Mouse (Mus musculus) gastrocnemius, adult 2 months (tissue): ENCODE measurements around the gene Atxn1. TPM values are rescaled to one million over a fixed set of nuclear protein-coding genes. Genes with fewer than 3 reads are reported as not detected.

Source experiments
- DNase-seq: peaks from one replicate; pipeline ENCODE4 v3.0.0; 2022
- H3K27ac ChIP-seq: fragments of 200-600 bp; 2 replicates; pipeline ENCODE4 v1.8.1; 2022; ENCODE audit warnings: mild to moderate bottlenecking
- H3K4me3 ChIP-seq: fragments of 200-600 bp; 2 replicates; pipeline ENCODE4 v1.8.1; 2022; ENCODE audit warnings: mild to moderate bottlenecking, moderate library complexity
- CTCF ChIP-seq: fragments of 200-600 bp; IDR thresholded peaks from 2 replicates; pipeline ENCODE4 v1.8.1; 2022; ENCODE audit warnings: antibody characterized with exemption, mild to moderate bottlenecking, moderate library complexity
- intact Hi-C: fragments of 180-260 bp; cut with DNase I; formaldehyde crosslinking; loops from one replicate; pipeline ENCODE4 v1.15.1; 2025
- total RNA-seq, 2 experiments: library from RNA; stranded (reverse); gene quantifications; 2 replicates each; pipeline ENCODE4 v1.2.3; 2021

Gene Atxn1
- total RNA-seq, 2 experiments from 2014 or later, result 40.4 to 56.3 TPM

DNA sequence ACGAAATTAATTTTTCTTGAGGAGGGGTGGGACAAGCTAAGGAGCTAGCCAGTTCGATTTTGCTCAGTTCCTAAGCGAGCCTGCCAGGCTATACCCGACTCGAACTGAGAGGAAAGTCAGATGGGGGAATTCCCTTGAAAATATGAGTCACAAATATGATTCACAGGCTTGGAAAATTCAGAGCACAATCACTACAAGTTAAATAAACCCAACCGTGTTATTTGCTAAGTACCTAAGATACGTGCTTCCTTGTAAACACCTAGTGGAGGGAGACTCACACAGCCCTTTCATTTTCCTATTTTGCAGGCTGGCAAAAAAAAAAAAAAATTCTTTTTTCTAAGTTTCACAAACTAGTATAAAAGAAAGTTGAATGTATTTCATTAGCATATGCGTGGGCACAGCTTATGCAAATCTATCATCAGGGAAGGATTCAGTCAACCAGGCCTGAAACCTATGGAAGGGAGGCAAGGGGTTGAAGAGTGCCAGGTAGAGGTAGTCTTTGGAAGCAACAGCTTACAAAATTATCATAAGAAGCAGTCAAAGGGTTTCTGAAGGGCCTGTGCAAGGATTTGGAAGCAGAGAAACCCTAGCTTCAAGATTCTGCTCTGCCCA, 127.1 kb downstream of the Atxn1 start:
- no peak overlapping the region for H3K4me3 ChIP-seq
- no peak for DNase-seq
- H3K27ac ChIP-seq, result no peak overlapping the region
- intact Hi-C loops, result no loop called here
- no peak for TF ChIP-seq CTCF

DNA sequence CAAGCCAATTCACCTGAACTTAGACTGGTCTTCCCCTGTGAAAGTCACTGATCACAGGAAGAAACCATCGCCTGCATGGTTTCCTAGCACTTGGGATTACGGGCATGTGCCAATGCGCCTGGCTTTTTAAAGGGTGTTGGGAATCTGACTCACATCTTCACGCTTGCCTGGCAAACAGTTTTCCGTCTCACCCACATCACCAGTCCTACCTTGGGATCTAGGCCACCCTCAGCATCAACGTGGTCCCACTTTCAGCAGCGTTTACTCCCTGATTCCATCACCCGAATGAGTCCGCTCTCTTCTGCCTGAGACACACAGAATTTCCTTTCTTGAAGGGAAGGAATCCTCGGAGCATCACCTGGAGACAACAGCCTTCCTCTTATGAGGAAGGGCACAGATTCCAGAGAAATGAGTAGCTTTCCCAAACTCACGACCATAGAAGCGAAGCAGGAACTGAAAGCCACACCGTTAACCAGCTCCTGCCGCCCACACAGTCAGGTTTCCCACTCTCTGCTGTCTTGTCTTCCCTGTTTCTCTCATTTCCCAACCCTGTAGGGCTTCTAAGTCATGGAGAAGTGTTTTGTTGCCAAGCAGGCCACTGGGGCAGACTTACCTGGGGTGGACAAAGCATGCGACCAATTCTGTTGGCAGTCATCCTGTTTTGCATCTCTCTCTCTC, 128.3 kb downstream of the Atxn1 start:
- DNase-seq, result no peak
- Histone ChIP-seq H3K27ac (no peak overlapping the region), H3K4me3 (no peak overlapping the region)
- TF ChIP-seq CTCF, result no peak
- intact Hi-C loops, result no loop called here

DNA sequence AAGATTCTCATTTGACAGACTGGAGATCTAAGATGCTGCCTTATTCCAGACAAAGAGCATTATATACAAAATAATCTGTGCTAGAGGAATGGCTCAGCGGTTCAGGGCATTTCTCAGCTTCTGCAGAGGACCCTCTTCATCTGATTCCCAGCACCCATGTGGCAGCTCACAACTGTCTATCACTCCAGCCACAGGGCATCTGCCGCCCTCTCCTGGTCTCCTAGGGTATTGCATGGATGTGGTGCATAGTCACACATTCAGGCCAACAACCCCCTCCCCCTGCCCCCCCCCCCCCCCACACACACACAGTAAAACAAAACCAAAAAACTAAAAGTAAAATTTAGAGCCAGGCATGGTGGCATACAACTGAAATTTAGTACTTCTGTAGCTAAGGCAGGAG, 130.5 kb downstream of the Atxn1 start:
- no peak for DNase-seq
- H3K4me3 ChIP-seq, result no peak overlapping the region
- H3K27ac ChIP-seq, result no peak overlapping the region
- intact Hi-C loops, result loop anchor here (5.0 kb wide), 1 partner anchor 38 kb away; no protein-coding TSS in a partner anchor
- TF ChIP-seq CTCF, result peak; percentile 29

DNA sequence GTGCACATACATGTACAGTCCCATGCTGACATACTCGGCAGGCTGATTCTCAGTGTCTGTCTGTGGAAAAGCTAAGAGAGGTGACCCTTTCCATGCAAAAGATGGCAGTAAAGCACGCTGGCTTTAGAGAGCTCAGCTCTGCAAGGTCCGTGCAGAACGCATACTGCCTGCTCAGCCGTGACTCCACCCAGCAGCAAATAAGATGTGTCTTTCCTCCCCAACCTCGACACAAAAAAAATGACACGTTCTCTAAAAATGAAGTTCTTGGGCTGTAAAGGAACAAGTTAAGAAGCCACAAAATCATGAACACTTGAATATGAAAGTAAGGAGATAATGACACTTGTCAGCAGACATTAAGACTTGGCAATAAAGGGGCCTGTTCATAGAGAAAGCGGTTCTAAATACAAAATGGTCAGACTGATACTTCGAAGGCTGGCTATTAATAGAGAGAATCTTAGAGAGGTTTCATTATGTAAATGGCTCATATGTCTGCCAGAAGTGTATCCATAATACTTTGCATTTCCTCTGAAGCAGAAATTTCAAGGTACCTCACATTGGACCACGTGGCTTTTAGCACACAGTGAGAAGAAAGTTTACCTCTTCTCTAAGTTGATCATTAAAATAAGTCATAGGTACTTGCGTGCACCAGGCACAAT, 132.0 kb downstream of the Atxn1 start:
- H3K4me3 ChIP-seq, result no peak overlapping the region
- H3K27ac ChIP-seq, result no peak overlapping the region
- no peak for DNase-seq
- intact Hi-C loops, result loop anchor here (5.0 kb wide), 1 partner anchor 39 kb away; no protein-coding TSS in a partner anchor
- TF ChIP-seq CTCF, result no peak

DNA sequence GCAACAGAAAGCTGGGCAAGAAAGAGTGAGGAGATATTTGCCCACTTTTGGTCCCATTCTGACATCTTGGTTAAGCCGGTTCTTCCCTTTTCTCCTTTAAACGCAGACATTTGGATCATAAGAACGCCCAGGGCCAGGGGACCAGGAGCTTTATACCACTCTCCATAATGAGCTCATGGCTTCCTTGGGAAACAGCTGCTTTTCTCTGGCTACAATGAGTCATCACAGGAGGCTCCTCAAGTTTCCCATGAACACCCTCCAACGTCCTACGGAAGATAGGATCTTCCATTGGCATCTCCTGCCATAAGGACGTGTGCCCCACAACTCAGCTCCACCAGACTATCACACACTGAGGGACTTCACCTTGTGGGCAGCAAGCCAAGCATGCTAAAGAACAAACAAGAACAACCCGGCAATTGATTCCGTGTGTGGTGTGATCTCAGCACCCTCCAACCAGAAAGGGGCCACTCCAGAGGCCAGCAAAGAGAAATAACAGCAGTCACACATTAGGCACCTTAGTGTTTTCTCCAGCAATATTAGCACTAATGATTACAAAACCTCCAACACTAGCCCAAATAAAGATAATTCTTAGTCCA, 135.4 kb downstream of the Atxn1 start:
- Histone ChIP-seq H3K27ac (peak overlapping the region; percentile 72), H3K4me3 (no peak overlapping the region)
- DNase-seq, result peak; percentile 26
- TF ChIP-seq CTCF, result no peak
- intact Hi-C loops, result loop anchor here (10.0 kb wide), 1 partner anchor 135 kb away; the partner anchor contains the start of gene Atxn1

DNA sequence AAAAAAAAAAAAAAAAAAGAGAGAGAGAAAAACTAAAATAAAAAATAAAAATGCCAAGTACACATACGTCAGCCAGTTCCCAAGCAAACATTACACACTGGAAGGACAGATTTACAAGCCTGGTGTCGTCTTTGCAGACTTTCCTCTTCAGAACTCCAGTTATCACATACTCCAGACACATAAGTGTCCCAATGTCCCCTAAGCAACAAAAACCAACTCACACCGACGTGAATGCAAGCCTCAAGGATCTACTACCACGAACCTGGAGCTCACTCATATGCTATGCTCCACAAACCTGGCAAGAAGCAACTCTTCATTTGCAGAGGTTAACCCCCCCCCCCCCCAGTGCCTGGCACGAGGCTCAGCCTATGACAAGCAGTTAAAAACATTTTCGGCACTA, 136.8 kb downstream of the Atxn1 start:
- intact Hi-C loops, result loop anchor here (10.0 kb wide), 1 partner anchor 137 kb away; the partner anchor contains the start of gene Atxn1
- Histone ChIP-seq H3K4me3 (no peak overlapping the region), H3K27ac (peak overlapping the region; percentile 72)
- no peak for TF ChIP-seq CTCF
- DNase-seq, result no peak

DNA sequence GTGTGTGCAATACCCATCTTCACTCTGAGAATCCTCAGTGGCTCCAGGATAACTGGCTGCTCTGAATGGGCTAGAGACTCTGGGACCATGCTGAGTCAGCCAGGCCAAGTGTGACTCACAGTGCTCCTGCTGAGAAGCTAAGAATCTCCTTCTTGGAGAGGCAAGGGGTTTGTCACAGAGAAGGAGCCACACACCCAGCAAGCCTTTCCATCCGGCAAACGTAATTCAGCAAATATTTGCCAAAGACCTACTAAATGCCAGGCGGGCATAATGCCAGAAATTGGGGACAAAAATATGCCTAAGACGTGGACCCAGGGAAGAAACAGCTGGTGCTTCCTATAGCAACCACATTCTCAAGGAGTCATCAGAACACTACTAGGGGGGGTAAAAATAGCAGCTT, 137.2 kb downstream of the Atxn1 start:
- intact Hi-C loops, result loop anchor here (10.0 kb wide), 1 partner anchor 137 kb away; the partner anchor contains the start of gene Atxn1

DNA sequence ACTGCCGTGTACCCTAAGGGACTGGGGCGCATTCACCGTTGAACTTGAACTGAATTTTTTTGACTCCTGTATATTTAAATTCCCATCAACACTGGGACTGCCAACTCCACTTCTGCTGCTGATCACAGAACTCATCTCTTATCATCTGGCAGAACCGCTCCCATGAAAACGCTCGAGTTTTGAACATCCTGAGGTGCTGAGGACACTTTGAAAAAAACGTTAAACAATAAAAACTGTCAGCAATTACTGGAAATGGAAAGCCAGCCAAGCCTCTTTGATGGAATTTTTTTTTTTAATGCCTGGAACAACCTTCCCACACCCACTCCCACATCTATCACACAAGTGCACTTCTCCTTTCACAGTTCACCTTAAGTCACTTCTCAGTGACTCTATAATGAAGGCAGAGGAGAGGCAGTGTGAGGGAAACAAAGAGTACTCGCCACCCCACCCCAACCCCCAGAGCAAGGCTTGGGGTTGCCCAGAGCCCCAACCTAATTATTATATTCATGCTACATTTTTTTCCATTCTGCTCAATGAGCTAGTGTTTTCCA, 137.7 kb downstream of the Atxn1 start:
- DNase-seq, result no peak
- TF ChIP-seq CTCF, result no peak
- Histone ChIP-seq H3K4me3 (no peak overlapping the region), H3K27ac (peak overlapping the region; percentile 10; the same call in 1 of the 2 replicates)
- intact Hi-C loops, result loop anchor here (10.0 kb wide), 1 partner anchor 138 kb away; the partner anchor contains the start of gene Atxn1

More for the DNA sequence above, 137.2 kb downstream of the Atxn1 start:
- no peak for TF ChIP-seq CTCF
- peak overlapping the region; percentile 10; the same call in 1 of the 2 replicates for H3K27ac ChIP-seq
- peak; percentile 50 for DNase-seq
- H3K4me3 ChIP-seq, result no peak overlapping the region

DNA sequence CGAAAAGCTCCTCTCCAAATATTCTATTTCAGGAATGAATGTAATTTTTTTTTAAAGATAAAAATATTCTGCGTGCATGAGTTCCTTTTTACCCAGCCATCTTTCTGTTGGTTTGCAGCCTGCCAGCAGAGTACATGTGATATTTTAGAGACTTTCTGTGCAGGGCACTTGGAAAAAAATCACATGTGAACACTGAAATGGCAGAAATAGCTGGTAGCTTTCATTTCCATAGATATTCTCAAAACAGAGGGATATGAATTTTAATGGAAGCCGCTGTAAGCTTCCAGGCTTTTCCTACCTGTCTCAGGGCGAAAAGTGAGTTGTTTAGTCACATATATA, 142.3 kb downstream of the Atxn1 start:
- intact Hi-C loops, result loop anchor here (10.0 kb wide), 1 partner anchor 142 kb away; the partner anchor contains the start of gene Atxn1
- Histone ChIP-seq H3K27ac (no peak overlapping the region), H3K4me3 (no peak overlapping the region)
- DNase-seq, result no peak
- TF ChIP-seq CTCF, result no peak

DNA sequence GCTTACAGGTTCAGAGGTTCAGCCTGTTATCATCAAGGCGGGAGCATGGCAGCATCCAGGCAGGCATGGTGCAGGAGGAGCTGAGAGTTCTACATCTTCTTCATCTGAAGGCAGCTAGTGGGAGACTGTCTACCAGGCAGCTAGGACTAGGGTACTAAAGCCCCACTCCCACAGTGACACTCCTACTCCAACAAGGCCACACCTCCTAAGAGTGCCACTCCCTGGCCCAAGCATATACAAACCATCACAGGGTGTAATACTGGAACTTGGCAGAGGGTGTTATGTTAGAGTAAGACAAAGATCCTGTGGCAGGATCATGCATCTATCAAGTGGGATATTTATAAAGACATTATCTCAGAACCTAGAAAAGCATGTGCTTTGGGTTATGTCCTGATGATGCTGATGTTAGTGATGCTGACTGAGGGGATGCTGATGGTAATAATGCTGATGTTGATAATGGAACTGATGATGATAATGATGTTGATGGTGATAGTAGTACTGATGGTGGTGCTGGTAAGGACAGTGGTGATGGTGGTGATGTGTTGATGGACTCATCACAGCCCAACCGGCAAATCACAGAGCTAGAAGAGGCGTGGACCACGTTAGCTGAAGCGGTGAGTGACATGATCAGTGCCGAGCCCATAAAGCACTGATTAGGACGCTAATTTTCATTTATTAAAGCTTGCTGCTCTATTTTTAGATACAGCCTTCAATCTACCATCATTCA, 142.9 kb downstream of the Atxn1 start:
- no peak for TF ChIP-seq CTCF
- no peak overlapping the region for H3K27ac ChIP-seq
- no peak overlapping the region for H3K4me3 ChIP-seq
- intact Hi-C loops, result loop anchor here (10.0 kb wide), 1 partner anchor 143 kb away; the partner anchor contains the start of gene Atxn1
- no peak for DNase-seq

DNA sequence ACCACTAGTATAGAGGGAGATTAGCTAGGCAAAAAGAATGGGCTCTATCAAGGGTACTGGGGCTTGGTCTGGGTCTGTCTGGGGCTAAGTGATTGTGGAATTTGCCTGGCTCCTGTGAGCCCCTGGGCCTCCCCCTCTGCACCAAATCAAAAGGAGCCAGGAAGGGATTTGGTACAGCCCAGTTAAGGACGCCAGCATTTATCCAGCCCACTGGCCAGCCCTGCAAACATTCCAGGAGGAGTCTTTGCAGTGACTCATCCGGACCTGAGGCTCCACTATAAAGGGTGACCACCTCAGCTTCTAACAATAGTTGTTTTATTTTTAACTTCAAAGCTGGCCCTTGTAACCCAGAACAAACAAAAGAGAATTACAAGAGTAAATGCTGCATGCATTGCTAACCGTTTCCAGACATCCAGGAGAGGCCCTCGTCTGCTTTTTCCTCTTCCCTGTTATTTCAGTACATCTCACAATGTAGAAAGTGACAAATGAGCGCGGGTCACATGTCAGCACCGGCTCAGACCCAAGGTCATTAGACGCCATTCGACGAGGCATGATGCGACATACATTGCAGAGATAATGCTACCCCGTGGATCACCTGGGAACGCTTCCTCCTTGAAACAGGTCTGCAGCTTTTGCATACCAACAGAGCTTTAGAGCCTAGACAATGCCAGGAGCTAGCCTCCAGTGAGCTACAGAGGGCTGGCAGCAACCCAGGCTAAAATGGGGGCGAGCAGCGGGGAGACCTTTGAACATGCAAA, 144.2 kb downstream of the Atxn1 start:
- no peak overlapping the region for H3K4me3 ChIP-seq
- DNase-seq, result peak; percentile 31
- TF ChIP-seq CTCF, result no peak
- intact Hi-C loops, result loop anchor here (10.0 kb wide), 1 partner anchor 144 kb away; the partner anchor contains the start of gene Atxn1
- H3K27ac ChIP-seq, result peak overlapping the region; percentile 74
